Mouse (Mus musculus) cerebellum, adult 2 months (tissue): Measurements from ENCODE around the gene Gpbar1. TPM values are rescaled to one million over a fixed set of nuclear protein-coding genes. Genes with fewer than 3 reads are reported as not detected.
"Not testable (repeated sequence)": the region's sequence is repeated elsewhere in the genome, so short reads cannot be mapped to it uniquely, and the experiment has no call there.

Experiments used
- DNase-seq, 2 experiments: peaks; one replicate each; pipeline ENCODE4 v3.0.0; 2021
- H3K27ac ChIP-seq: fragments of 200-500 bp; 2 replicates; pipeline ENCODE4 v1.5.1; 2012; ENCODE audit warnings: low read length, control low read depth, inconsistent platforms; ENCODE audit not compliant: insufficient read depth
- H3K27me3 ChIP-seq: fragments of 200-500 bp; 2 replicates; pipeline ENCODE4 v1.6.1; 2012; ENCODE audit warnings: inconsistent platforms, mild to moderate bottlenecking, low read length, moderate library complexity; ENCODE audit not compliant: control insufficient read depth, insufficient read depth
- H3K4me1 ChIP-seq: fragments of 200-500 bp; 2 replicates; pipeline ENCODE4 v1.6.1; 2011; ENCODE audit warnings: low read length; ENCODE audit not compliant: control insufficient read depth, insufficient read depth
- H3K4me3 ChIP-seq: fragments of 200-500 bp; replicated peaks from 2 replicates; pipeline ENCODE3; 2011; ENCODE audit warnings: mild to moderate bottlenecking, low read depth, low read length, control low read depth; ENCODE audit not compliant: insufficient read depth
- CTCF ChIP-seq: fragments of 200-500 bp; IDR thresholded peaks from 2 replicates; pipeline ENCODE4 v1.5.1; 2011; ENCODE audit warnings: low read depth, mild to moderate bottlenecking, control low read depth, low read length, moderate library complexity, borderline replicate concordance; ENCODE audit not compliant: insufficient read depth
- POLR2A ChIP-seq: fragments of 200-500 bp; IDR thresholded peaks from 2 replicates; pipeline ENCODE4 v1.6.1; 2011; ENCODE audit warnings: low read length, control low read depth, borderline replicate concordance; ENCODE audit not compliant: insufficient read depth
- WGBS: fragments of 180-500 bp; shearing (Covaris S2); methylation state at CpG from one replicate; pipeline ENCODE4 v1.1.7; 2018; 5-methylcytosine and 5-hydroxymethylcytosine counted together
- polyA plus RNA-seq: library from polyadenylated mRNA; depleted of rRNA; stranded (reverse); fragments of >200 nt; gene quantifications from 2 replicates; pipeline ENCODE4 v1.2.3, GENCODE M21; 2012

Gene Gpbar1
- polyA plus RNA-seq, 1 experiment, result not detected

DNA sequence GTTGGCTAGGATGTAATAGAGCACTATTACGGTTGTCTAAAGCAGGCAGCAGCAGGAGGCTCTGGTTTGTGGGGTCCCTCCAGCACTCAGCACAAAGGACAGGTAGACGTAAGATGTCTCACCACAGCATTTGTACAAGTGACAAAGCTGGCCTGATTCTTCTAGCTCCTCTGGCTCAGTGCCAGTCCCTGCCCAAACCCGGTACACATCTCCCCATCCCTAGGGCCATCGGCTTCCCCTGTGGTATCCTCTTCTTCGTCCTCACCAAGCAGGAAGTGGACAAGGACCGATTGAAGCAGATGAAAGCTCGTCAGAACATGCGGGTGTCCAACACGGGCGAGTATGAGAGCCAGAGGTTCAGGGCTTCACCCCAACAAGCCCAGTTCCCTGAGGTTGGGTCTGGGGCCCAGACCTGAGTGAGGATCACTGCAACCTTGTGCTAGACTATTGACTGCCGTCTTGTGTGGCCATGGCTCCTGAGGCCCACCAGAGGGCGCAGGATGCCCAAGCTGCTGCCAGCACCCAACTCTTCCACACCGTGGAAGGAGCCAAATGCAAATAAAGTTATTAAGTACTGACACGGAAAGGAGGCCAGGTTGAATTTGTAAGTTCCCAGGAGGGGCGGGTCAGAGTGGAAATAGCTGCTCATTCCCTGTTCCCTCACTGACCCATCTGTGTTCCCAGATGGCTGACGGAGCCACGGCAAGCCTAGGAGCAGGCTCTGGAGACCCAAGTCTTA lies 8.7 kb downstream of the Gpbar1 start:
- TF ChIP-seq CTCF, result peak; percentile 43
- H3K4me3 ChIP-seq, H3K27me3 ChIP-seq, H3K27ac ChIP-seq: not testable (repeated sequence)
- 32% methylated on average over 16 of the region's 17 CpGs for WGBS
- peaks cover 30% of the 10 kb centered on the region for H3K4me1 ChIP-seq
- peak; percentile 59 to 61 for DNase-seq

DNA sequence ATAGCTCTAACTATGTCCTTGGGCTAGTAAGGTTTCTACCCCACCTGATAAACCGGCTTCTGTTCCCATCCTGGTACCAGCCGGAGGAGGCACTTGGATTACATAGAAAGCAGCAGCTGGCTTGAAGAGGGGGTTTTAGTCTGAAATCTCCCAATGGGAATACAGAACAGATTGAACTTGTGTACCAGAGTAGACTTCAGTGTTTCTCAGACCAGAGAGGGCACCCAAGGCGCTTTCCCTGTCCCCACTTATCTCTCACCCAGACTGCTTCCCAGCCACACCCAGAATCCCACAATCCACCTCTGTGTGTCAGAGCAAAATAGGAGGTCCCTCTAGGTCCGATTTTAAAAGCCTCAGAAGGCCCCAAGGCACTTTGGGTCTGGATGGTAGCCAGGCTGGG lies 10.0 kb downstream of the Gpbar1 start:
- no peak for DNase-seq

DNA sequence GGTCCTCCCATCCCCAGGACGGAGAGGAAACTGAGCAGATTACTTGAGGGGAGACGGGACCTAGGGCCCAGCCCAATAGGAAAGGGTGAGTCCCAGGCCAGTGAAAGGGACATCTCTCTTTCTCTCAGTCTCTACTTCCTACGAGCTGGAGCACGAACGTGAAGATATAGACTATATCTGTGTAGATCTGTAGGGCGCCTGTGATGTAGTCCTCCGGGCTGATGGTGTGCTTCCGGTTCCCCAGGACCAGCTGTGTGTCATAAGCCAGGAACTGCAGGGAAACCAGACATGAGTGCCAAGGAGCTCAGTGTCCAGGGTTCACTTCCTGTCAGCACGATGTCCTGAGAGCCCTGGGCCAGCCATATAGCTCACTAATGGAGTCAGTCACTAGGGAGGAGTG lies 10.9 kb downstream of the Gpbar1 start:
- 48% methylated on average over 9 of the region's 9 CpGs for WGBS
- Histone ChIP-seq H3K4me3 (no peak overlapping the region), H3K27ac (0 out of 2 replicates have a peak overlapping the region, but pooled peaks have one; percentile 11), H3K4me1 (peaks cover 39% of the 10 kb centered on the region), H3K27me3 (no peaks in the 10 kb centered on the region)
- no peak for DNase-seq
- TF ChIP-seq CTCF (no peak), POLR2A (no peak)

More for the DNA sequence above, 10.0 kb downstream of the Gpbar1 start:
- no peaks in the 10 kb centered on the region for H3K27me3 ChIP-seq
- H3K4me1 ChIP-seq, result peaks cover 30% of the 10 kb centered on the region
- H3K4me3 ChIP-seq, result no peak overlapping the region
- 58% methylated on average over 4 of the region's 4 CpGs for WGBS
- TF ChIP-seq POLR2A, result no peak
- no peak for TF ChIP-seq CTCF
- no peak overlapping the region for H3K27ac ChIP-seq

DNA sequence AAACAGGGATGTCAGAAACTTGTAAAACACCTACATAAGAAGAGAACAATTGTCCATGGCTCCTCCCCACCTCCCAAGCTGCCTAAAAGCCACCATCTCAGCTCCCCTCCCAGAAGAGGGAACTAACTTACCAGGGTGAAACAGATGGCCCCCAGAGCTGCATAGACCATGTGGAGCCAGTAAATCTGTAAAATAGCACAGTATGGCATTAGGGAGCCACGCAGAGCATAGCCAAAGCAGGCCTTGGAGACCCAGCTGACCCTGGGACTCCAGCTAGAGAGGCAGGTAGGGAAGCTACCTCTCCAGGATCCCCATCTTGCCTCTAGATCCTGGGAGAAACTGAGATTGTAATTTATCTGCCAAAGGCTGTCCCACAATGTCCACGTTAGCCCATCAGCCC lies 11.4 kb downstream of the Gpbar1 start:
- no peak for DNase-seq
- H3K4me1 ChIP-seq, result peaks cover 41% of the 10 kb centered on the region
- no peak for TF ChIP-seq POLR2A
- peak overlapping the region; percentile 55 for H3K27ac ChIP-seq
- H3K4me3 ChIP-seq, result no peak overlapping the region
- WGBS, result 35% methylated on average over 2 of the region's 2 CpGs
- H3K27me3 ChIP-seq, result no peaks in the 10 kb centered on the region

DNA sequence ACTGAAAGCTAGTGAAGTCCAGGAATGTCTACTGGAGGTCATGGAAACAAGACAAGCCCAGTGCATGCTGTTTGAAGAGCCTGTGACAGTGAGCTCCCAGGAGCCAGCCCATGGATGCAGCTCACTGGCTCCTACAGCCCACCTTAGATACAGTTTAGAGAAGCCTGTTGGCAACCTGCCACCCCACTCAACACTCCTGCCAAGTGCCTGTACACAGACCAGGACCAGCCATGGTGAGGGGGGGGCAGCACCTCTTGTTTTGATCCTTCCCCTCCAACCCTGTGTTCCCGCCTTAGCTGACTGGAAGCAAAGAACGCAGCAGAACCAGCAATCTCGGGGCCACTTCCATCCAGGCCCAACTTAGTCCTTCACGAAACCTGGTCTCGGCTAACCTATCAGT lies 11.8 kb downstream of the Gpbar1 start:
- H3K27ac ChIP-seq, result peak overlapping the region; percentile 55
- H3K4me3 ChIP-seq, result no peak overlapping the region
- 66% methylated on average over 5 of the region's 5 CpGs for WGBS
- DNase-seq, result peak in 1 of 2 experiments; percentile 48
- peaks cover 45% of the 10 kb centered on the region for H3K4me1 ChIP-seq
- TF ChIP-seq CTCF (no peak), POLR2A (no peak)
- H3K27me3 ChIP-seq, result no peaks in the 10 kb centered on the region

DNA sequence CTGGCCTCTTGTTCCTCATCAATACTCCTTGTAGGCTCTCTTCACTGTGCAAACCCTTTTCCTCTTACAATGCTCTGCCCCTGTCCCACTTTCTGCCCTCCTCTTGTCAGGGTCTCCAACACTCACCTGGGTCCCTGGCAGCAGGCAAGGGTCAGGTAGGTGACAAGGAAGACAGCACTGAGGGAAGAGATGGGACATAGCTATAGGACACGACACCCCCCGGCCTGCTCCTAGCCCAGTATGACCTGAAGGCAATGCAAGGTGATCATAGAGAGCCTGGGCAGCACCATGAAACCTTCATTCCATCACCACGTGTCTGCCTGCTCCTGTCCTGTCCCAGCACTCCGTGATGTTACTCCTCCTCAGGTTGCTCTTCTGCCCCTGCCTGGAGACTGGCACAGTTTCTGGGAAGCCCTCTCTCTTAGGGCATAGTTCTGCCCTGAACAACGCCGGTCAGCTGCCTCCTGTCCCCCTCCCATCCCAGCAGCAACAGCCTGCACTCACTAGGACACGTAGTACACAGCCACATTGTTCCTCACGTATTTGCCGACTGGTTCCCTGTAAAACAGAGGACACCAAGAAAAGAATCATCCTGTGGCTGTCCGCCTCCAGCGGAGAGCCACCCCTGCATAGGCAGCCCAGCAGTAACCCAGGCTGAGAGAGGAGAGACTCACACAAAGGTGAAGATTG lies 14.1 kb downstream of the Gpbar1 start:
- Histone ChIP-seq H3K4me1 (peaks cover 63% of the 10 kb centered on the region), H3K27ac (no peak overlapping the region), H3K27me3 (no peaks in the 10 kb centered on the region), H3K4me3 (no peak overlapping the region)
- TF ChIP-seq POLR2A (no peak), CTCF (no peak)
- DNase-seq, result no peak
- WGBS, result 79% methylated on average over 11 of the region's 11 CpGs

DNA sequence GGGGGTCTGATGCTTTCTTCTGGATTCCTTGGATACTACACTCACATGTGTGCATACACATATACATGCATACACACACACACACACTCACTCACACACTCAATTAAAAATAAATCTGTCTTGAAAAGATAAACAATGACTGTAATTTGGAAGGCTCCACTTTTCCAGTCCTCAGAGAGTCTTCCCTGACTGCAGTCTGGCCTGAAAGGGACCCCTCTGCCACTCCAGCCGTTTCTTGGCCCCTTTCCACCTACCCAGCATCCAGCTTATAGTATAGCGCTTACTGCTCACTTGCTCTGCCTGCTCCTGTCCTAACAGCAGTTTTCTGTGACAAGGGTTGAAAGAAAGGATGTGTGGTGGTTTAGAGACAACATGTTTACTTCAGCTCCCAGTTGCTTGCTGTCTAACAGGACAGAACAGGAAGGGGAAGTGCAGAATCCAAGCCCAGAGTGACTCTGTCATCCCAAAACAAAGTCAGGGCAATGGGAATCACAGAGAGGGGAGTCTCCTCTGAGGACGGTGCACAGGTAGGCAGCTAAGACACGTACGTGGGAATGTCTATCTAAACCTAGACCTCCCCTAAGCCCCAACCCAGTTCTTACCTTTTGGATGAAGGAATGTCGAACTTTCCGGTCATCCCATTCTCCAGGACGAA lies 15.1 kb downstream of the Gpbar1 start:
- 72% methylated on average over 8 of the region's 8 CpGs for WGBS
- Histone ChIP-seq H3K27me3 (no peaks in the 10 kb centered on the region), H3K4me1 (peaks cover 72% of the 10 kb centered on the region), H3K27ac (no peak overlapping the region; the same call in 1 of the 2 replicates), H3K4me3 (no peak overlapping the region)
- no peak for TF ChIP-seq POLR2A
- no peak for TF ChIP-seq CTCF
- DNase-seq, result no peak
